Comparison of ENCODE assay signal across 22 mouse cellular contexts in genomic region chr13:108758331-108758730, GRCm38 (mm10).
"Had no signal": no experiment of that assay in that cellular context is flagged by ENCODE, and none has a peak within 500 bp of the region (broad histone marks: within the 10 kb centered on the region; RNA-seq: fewer than 3 reads in every experiment).

No protein-coding gene starts in this region.

- H3K36me3 ChIP-seq: heart, embryonic 10.5 days; heart, embryonic 12.5 days; hindbrain, embryonic 10.5 days; hindbrain, embryonic 12.5 days; intestine, embryonic 15.5 days; limb, embryonic 13.5 days; limb, embryonic 15.5 days; liver, embryonic 12.5 days had no signal

- H3K27me3 ChIP-seq: heart, embryonic 12.5 days; hindbrain, embryonic 12.5 days; intestine, embryonic 15.5 days; limb, embryonic 13.5 days; limb, embryonic 15.5 days; liver, embryonic 12.5 days had no signal

- H3K4me3 ChIP-seq: gastrocnemius, adult 2 months; heart, embryonic 10.5 days; heart, embryonic 12.5 days; hindbrain, embryonic 10.5 days; hindbrain, embryonic 12.5 days; intestine, embryonic 15.5 days; layer of hippocampus, adult 2 months; limb, embryonic 13.5 days; limb, embryonic 15.5 days; liver, embryonic 12.5 days had no signal

- DNase-seq: gastrocnemius, adult 2 months; gastrocnemius, postnatal 10 days; gastrocnemius, postnatal 25 days; heart, adult 18-20 months; heart, postnatal 10 days; heart, postnatal 4 days; kidney, adult 18-20 months; kidney, adult 8-10 months; kidney, postnatal 10 days; kidney, postnatal 25 days; kidney, postnatal 4 days; left cerebral cortex, postnatal 4 days had no signal

- H3K4me2 ChIP-seq: heart, embryonic 12.5 days; hindbrain, embryonic 12.5 days; hindbrain, embryonic 14.5 days; intestine, embryonic 15.5 days; limb, embryonic 13.5 days; limb, embryonic 15.5 days; liver, embryonic 12.5 days had no signal
